Mouse (Mus musculus): ENCODE data around the gene Auts2. TPM values are rescaled to one million over a fixed set of nuclear protein-coding genes. Genes with fewer than 3 reads are reported as not detected.

The Auts2 gene
- polyA plus RNA-seq, 1 experiment from 2014 or later, result 7.5 TPM

DNA sequence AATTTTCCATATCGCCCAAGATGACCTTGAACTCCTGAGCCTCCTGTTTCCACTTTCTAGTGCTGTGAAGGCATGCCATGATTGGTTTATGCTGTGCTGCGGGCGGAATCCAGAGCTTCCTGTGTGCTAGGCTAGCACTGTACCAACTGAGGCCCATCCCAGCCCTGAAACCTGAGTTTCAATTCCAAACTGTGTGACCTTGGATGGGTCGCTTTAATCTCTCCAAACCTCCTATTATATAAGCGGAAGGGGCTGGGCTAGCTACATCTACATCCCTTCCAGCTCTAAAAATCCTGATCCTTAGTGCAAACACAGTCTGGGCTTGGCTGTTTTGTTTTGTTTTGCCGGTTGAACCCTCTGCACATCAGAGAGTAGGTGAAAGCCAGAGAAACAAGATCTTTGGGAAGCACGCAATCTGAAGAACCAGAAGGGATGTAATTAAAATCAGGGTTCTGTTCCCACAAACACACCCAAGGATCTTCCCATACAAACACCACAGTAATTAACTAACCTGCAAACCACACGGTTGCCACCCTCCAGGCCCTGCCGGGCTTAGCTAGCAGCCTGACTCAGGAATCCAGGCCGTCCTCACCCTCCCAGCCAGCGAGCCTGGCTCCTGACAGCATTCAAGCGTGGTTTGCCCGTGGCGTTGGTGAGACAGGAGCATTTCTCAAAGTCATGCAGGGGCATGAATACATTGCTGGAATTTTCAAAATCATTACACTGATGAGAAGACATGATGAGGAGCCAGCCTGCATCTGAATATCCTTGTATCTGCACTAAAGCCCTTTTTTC is 985.4 kb downstream of the Auts2 start:
- Histone ChIP-seq H3K9ac (ENCODE audit: low read depth, low read length) (no peak overlapping the region), H3K9me3 (replicated peaks; ENCODE audit: low read length) (no peaks in the 10 kb centered on the region), H3K27ac (no peak overlapping the region), H3K27me3 (ENCODE audit: insufficient read depth, low read length) (no peaks in the 10 kb centered on the region), H3K4me1 (replicated peaks; ENCODE audit: insufficient read depth, low read length) (no peaks in the 10 kb centered on the region), H3K4me2 (ENCODE audit: low read length) (no peak overlapping the region), H3K4me3 (replicated peaks; ENCODE audit: low read depth, low read length) (no peak overlapping the region), H3K36me3 (ENCODE audit: insufficient read depth, low read length) (no peaks in the 10 kb centered on the region)
- DNase-seq (ENCODE audit: low spot score) (no peak), ATAC-seq (replicated peaks; ENCODE audit: low FRiP score, low read depth) (no peak)
- 59% methylated on average over 14 of the region's 14 CpGs for WGBS
- no peak for TF ChIP-seq CTCF (IDR thresholded peaks at IDR 0.05; ENCODE audit: low read depth)

DNA sequence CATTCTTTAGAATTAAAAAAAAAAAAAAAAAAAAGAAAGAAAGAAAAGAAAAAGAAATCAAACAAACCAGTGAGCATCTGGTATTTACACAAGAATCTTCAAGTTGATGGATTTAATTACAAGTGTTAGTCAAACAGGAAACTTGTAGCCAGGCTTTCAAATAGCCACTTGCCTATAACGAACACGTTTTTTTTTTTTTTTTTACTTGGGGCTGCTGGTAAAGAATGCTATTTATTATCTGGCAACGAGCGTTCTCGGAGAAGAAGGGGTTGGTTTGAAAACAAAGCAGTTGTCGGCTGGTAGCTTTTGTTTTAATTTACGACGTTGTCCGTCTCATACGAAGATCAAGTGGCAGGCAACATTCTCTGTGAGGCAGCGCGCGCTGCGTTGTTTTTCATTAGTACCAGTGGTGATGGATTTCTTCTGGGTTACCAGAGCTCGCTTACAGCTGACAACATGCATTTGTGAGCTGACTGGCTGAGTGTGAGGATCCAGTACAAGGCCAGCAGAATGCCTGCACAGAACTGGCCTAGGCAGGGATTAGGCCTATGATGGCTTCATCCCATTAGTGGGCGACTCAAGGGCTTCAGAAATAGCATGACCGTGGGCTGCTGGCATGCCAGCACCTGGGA is 994.1 kb downstream of the Auts2 start:
- TF ChIP-seq CTCF (IDR thresholded peaks at IDR 0.05; ENCODE audit: low read depth), result no peak
- DNase-seq (ENCODE audit: low spot score), result peak; percentile 79
- no peak overlapping the region for H3K27ac ChIP-seq
- no peaks in the 10 kb centered on the region for H3K9me3 ChIP-seq (replicated peaks; ENCODE audit: low read length)
- 11% methylated on average over 17 of the region's 17 CpGs for WGBS
- no peaks in the 10 kb centered on the region for H3K36me3 ChIP-seq (ENCODE audit: insufficient read depth, low read length)
- no peak overlapping the region for H3K4me3 ChIP-seq (replicated peaks; ENCODE audit: low read depth, low read length)
- no peaks in the 10 kb centered on the region for H3K27me3 ChIP-seq (ENCODE audit: insufficient read depth, low read length)
- no peak overlapping the region for H3K9ac ChIP-seq (ENCODE audit: low read depth, low read length)
- H3K4me1 ChIP-seq (replicated peaks; ENCODE audit: insufficient read depth, low read length), result no peaks in the 10 kb centered on the region
- ATAC-seq (replicated peaks; ENCODE audit: low FRiP score, low read depth), result no peak; the same call in 1 of the 2 replicates
- H3K4me2 ChIP-seq (ENCODE audit: low read length), result peak overlapping the region; percentile 7; the same call in 1 of the 2 replicates

DNA sequence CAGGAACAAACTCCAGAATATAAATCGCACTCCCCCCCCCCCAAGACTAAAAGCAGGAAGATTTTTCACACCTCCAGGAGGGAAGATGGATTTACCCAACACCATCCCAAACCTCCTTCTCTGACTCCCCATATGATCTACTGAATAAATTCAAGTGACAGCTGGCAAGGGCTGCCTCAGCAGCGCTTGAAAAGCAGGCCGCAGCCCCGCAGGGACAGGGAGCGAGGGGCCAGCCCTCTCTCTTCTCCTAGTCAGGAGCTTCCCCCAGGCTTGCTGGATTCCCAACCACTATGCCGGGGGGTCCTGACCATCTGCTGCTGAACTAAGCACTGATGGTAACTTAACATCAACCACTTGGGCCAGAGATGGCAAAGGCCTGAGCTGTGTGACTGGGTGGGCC is 995.2 kb downstream of the Auts2 start:
- DNase-seq (ENCODE audit: low spot score), result no peak
- H3K4me1 ChIP-seq (replicated peaks; ENCODE audit: insufficient read depth, low read length), result no peaks in the 10 kb centered on the region
- H3K4me3 ChIP-seq (replicated peaks; ENCODE audit: low read depth, low read length), result no peak overlapping the region
- no peaks in the 10 kb centered on the region for H3K27me3 ChIP-seq (ENCODE audit: insufficient read depth, low read length)
- 83% methylated on average over 6 of the region's 6 CpGs for WGBS
- H3K27ac ChIP-seq, result no peak overlapping the region
- no peaks in the 10 kb centered on the region for H3K36me3 ChIP-seq (ENCODE audit: insufficient read depth, low read length)
- ATAC-seq (replicated peaks; ENCODE audit: low FRiP score, low read depth), result no peak
- no peaks in the 10 kb centered on the region for H3K9me3 ChIP-seq (replicated peaks; ENCODE audit: low read length)
- no peak for TF ChIP-seq CTCF (IDR thresholded peaks at IDR 0.05; ENCODE audit: low read depth)
- no peak overlapping the region for H3K4me2 ChIP-seq (ENCODE audit: low read length)
- no peak overlapping the region for H3K9ac ChIP-seq (ENCODE audit: low read depth, low read length)

DNA sequence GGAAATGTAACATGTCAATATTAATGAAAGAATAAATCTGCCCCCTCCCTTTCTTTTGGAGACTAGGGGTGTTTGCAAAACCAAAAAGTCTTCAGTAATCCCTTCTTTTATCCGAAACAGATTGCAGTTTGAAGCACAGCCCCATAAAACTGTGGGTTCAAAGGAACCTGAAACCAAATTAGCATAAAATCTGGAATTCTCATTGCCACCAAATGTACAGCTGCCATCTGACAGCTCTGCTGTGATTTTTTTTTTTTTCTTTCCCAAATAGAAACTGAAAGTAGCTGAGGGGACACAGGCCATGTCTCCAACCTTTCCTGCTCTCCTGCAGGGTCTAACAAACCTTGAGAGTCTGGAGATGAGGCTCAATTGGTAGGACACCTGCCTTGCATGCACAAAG is 996.7 kb downstream of the Auts2 start:
- Histone ChIP-seq H3K9me3 (replicated peaks; ENCODE audit: low read length) (no peaks in the 10 kb centered on the region), H3K4me1 (replicated peaks; ENCODE audit: insufficient read depth, low read length) (no peaks in the 10 kb centered on the region), H3K9ac (ENCODE audit: low read depth, low read length) (no peak overlapping the region), H3K27ac (no peak overlapping the region), H3K36me3 (ENCODE audit: insufficient read depth, low read length) (no peaks in the 10 kb centered on the region), H3K4me3 (replicated peaks; ENCODE audit: low read depth, low read length) (no peak overlapping the region), H3K4me2 (ENCODE audit: low read length) (no peak overlapping the region), H3K27me3 (ENCODE audit: insufficient read depth, low read length) (no peaks in the 10 kb centered on the region)
- no peak for ATAC-seq (replicated peaks; ENCODE audit: low FRiP score, low read depth)
- DNase-seq (ENCODE audit: low spot score), result no peak
- 77% methylated on average over 1 of the region's 1 CpGs for WGBS
- TF ChIP-seq CTCF (IDR thresholded peaks at IDR 0.05; ENCODE audit: low read depth), result no peak

DNA sequence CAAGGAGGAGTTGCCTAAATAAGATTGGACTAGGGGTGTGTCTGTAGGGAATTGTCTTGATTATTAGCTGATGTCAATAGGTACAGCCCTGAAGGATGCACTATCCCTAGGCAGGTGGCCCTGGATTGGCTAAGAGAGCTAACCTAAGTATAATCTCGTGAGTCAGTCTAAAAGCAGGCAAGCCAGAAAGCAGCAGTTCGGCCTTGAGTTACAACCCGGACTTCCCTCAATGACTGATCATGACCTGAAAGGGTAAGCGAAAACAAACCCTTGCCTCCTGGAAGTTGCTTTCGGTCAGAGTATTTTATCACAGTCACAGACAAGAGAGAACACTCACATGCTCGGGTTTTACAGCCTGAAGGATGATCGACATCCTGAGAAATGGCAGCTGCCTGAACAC is 998.8 kb downstream of the Auts2 start:
- no peaks in the 10 kb centered on the region for H3K36me3 ChIP-seq (ENCODE audit: insufficient read depth, low read length)
- no peak overlapping the region for H3K27ac ChIP-seq
- H3K4me1 ChIP-seq (replicated peaks; ENCODE audit: insufficient read depth, low read length), result no peaks in the 10 kb centered on the region
- H3K4me2 ChIP-seq (ENCODE audit: low read length), result no peak overlapping the region
- no peak overlapping the region for H3K9ac ChIP-seq (ENCODE audit: low read depth, low read length)
- WGBS, result 34% methylated on average over 7 of the region's 7 CpGs
- no peak overlapping the region for H3K4me3 ChIP-seq (replicated peaks; ENCODE audit: low read depth, low read length)
- DNase-seq (ENCODE audit: low spot score) (no peak), ATAC-seq (replicated peaks; ENCODE audit: low FRiP score, low read depth) (no peak)
- no peak for TF ChIP-seq CTCF (IDR thresholded peaks at IDR 0.05; ENCODE audit: low read depth)
- no peaks in the 10 kb centered on the region for H3K27me3 ChIP-seq (ENCODE audit: insufficient read depth, low read length)
- H3K9me3 ChIP-seq (replicated peaks; ENCODE audit: low read length), result no peaks in the 10 kb centered on the region

DNA sequence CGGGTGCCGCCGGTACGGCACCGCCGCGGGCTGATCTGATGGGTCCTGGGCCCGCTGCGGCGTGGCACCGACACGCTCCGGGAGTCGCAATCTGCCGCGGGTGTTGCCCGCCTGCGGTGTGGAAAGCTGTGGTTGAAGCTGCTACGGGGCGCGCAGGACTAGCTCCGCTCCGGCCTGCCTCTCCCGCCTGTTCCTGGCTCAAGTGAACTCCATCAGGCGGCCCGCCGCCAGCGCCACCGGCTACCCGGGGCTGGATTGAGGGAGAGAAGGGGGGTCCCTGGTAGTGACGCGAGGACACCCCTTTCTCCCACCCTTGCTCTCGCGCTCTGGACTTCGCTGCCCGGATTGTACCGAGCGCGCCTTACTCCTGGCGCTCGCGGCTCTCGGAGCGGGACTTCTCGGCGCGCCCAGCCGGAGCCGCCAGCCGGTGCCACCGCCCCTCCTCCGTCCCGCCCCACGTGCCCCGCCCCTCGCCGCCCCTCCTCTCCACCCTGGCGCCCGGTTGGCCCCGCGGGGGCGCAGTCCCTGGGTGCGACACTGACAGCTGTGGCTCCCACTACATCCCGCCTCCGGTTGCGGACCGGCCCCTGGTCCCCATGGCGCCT is 1004.7 kb downstream of the Auts2 start:
- H3K36me3 ChIP-seq (ENCODE audit: insufficient read depth, low read length), result no peaks in the 10 kb centered on the region
- WGBS, result 0% methylated on average over 56 of the region's 68 CpGs
- H3K4me1 ChIP-seq (replicated peaks; ENCODE audit: insufficient read depth, low read length), result no peaks in the 10 kb centered on the region; the same call in 1 of the 2 replicates
- ATAC-seq (replicated peaks; ENCODE audit: low FRiP score, low read depth) (peak; percentile 84), DNase-seq (ENCODE audit: low spot score) (peak; percentile 77)
- H3K27ac ChIP-seq, result peak overlapping the region; percentile 87
- peak; percentile 54 for TF ChIP-seq CTCF (IDR thresholded peaks at IDR 0.05; ENCODE audit: low read depth)
- H3K27me3 ChIP-seq (ENCODE audit: insufficient read depth, low read length), result no peaks in the 10 kb centered on the region
- H3K4me2 ChIP-seq (ENCODE audit: low read length), result peak overlapping the region; percentile 98
- H3K9ac ChIP-seq (ENCODE audit: low read depth, low read length), result peak overlapping the region; percentile 79
- H3K9me3 ChIP-seq (replicated peaks; ENCODE audit: low read length), result no peaks in the 10 kb centered on the region
- peak overlapping the region; percentile 72 for H3K4me3 ChIP-seq (replicated peaks; ENCODE audit: low read depth, low read length)

All from kidney, postnatal 0 days (tissue).